Mouse (Mus musculus): ENCODE measurements around the gene Ctdsp2.

Ctdsp2 gene

GRCm38 (mm10) chr10:126990313-126991056, 12.0 kb downstream of the Ctdsp2 start:
- in situ Hi-C loops (cut with MboI, MseI), result no loop called here

GRCm38 (mm10) chr10:126991676-126992075, 13.2 kb downstream of the Ctdsp2 start:
- in situ Hi-C loops (cut with MboI, MseI), result no loop called here

GRCm38 (mm10) chr10:126993621-126994020, 15.1 kb downstream of the Ctdsp2 start:
- in situ Hi-C loops (cut with MboI, MseI), result no loop called here

GRCm38 (mm10) chr10:126997340-126998113, 19.0 kb downstream of the Ctdsp2 start:
- in situ Hi-C loops (cut with MboI, MseI), result no loop called here

GRCm38 (mm10) chr10:127000529-127000928, 22.0 kb downstream of the Ctdsp2 start, which contains the start of gene Avil:
Gene Avil, plus strand, starts transcription at chr10:127000709.
- in situ Hi-C loops (cut with MboI, MseI), result no loop called here

- in situ Hi-C loops (cut with MboI, MseI), result no loop called here
These were observed 22.8 kb downstream of the Ctdsp2 start for GRCm38 (mm10) chr10:127001297-127001696.

- in situ Hi-C loops (cut with MboI, MseI), result no loop called here
These were observed 23.5 kb downstream of the Ctdsp2 start for GRCm38 (mm10) chr10:127002056-127002455.

- in situ Hi-C loops (cut with MboI, MseI), result no loop called here
These were observed 24.2 kb downstream of the Ctdsp2 start for GRCm38 (mm10) chr10:127002765-127003164.

GRCm38 (mm10) chr10:127003334-127003733, 24.8 kb downstream of the Ctdsp2 start:
- in situ Hi-C loops (cut with MboI, MseI), result no loop called here

- in situ Hi-C loops (cut with MboI, MseI), result no loop called here
These were observed 25.3 kb downstream of the Ctdsp2 start for GRCm38 (mm10) chr10:127003806-127004205.

GRCm38 (mm10) chr10:127016488-127016887, 38.0 kb downstream of the Ctdsp2 start:
- in situ Hi-C loops (cut with MboI, MseI), result no loop called here

- in situ Hi-C loops (cut with MboI, MseI), result no loop called here
These were observed 38.6 kb downstream of the Ctdsp2 start for GRCm38 (mm10) chr10:127017071-127017470.

GRCm38 (mm10) chr10:127018422-127018821, 39.9 kb downstream of the Ctdsp2 start:
- in situ Hi-C loops (cut with MboI, MseI), result no loop called here

- in situ Hi-C loops (cut with MboI, MseI), result no loop called here
These were observed 52.1 kb downstream of the Ctdsp2 start, which contains the start of gene Tsfm for GRCm38 (mm10) chr10:127030336-127031296. Gene Tsfm, minus strand, starts transcription at chr10:127030840.

GRCm38 (mm10) chr10:127033301-127033741, 54.8 kb downstream of the Ctdsp2 start:
- in situ Hi-C loops (cut with MboI, MseI), result no loop called here

GRCm38 (mm10) chr10:127036273-127036672, 57.8 kb downstream of the Ctdsp2 start:
- in situ Hi-C loops (cut with MboI, MseI), result no loop called here

GRCm38 (mm10) chr10:127037641-127038040, 59.1 kb downstream of the Ctdsp2 start:
- in situ Hi-C loops (cut with MboI, MseI), result no loop called here

- in situ Hi-C loops (cut with MboI, MseI), result no loop called here
These were observed 62.2 kb downstream of the Ctdsp2 start for GRCm38 (mm10) chr10:127040569-127041214.

- in situ Hi-C loops (cut with MboI, MseI), result no loop called here
These were observed 62.8 kb downstream of the Ctdsp2 start, which contains the start of the genes Mettl1 and Eef1akmt3 for GRCm38 (mm10) chr10:127041274-127041766. Gene Mettl1, plus strand, starts transcription at chr10:127041414. Gene Eef1akmt3, minus strand, starts transcription at chr10:127041513.

- in situ Hi-C loops (cut with MboI, MseI), result no loop called here
These were observed 63.3 kb downstream of the Ctdsp2 start for GRCm38 (mm10) chr10:127041774-127042338.

Measured in T-helper 1 cell (primary cell).